Mouse (Mus musculus): ENCODE measurements around the gene Zfp341. TPM values are rescaled to one million over a fixed set of nuclear protein-coding genes. Genes with fewer than 3 reads are reported as not detected.

Gene Zfp341
- polyA plus RNA-seq (2012; rRNA removed; ENCODE audit: low replicate concordance): 6.2 and 7.6 TPM in 2 replicates

DNA sequence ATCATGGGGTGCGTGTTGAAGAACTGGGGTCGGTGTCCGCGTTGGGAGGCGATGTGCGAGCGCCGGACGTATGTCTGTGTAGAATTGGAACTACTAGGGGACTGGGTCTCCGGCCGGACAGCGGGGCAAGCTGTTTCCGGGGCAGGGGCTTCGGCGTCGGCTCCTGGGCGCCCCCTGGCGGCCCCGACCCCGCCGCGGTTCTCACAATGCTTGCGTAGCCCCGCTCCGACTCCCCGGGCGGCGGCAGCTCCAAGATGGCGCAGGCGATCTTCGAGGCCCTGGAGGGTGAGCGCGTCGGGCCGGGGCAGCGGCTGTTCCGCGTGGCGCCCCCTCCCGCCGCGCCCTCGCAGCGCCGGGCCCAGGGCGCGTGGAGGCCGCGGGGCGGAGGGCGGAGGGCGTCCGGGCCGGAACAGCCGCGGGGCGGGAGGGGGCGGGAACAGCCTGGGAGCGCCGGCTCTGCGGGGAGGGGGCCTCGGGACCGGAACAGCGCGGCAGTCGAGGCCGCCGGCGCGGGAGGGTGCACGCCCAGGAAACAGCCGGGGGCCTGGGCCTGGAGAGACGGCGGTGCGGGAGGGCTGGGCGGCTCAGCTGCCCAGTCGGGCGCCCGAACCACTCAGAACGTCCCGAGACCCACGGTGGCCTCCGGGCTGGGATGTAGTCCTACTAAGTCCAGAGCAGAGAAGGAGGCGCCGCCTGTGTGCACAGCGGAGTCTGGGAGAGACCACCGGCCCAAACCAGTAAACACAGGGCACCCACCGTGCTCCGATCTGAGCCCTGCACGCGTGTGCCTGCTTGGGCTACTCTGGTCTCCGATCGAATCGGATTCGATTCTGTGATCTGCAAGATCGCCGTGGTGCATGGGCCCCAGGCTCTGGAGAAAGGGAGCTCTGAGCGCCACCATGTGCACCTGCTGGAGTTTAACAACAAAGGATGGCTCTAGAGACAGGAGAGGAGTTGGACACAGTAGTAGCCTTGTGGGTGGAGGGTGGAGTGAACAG lies at the start of gene Zfp341, which contains the start of gene 4930519P11Rik:
TSS of gene Zfp341 (plus strand) at position 180 of the 998 bp plus-strand sequence.
TSS of gene 4930519P11Rik (minus strand) at position 320 of the 998 bp plus-strand sequence.

DNA sequence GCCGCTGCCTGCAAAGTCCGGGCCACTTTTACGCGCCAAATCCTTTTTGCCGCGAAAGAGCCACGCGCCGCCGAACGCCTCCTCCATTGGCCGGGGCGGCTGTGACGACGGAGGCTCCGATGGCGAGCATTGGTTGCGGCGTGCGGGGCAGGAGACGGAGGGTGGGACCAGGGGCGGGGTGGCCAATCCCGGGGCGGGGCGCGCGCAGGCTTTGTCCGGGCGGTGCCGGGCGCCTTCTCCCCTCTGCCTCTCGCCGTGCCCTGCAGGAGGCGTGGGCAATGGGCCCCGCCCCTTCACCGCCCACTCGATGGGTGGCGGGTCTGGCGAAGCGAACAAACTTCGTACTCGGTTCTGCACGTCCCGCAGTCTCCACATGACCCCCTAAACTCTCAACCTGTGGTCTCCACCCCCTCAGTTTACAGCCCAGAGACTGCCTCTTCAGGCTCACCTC lies 43.2 kb upstream of the Zfp341 start, which contains the start of gene E2f1:
TSS of gene E2f1 (minus strand) at position 57 of the 451 bp plus-strand sequence.

DNA sequence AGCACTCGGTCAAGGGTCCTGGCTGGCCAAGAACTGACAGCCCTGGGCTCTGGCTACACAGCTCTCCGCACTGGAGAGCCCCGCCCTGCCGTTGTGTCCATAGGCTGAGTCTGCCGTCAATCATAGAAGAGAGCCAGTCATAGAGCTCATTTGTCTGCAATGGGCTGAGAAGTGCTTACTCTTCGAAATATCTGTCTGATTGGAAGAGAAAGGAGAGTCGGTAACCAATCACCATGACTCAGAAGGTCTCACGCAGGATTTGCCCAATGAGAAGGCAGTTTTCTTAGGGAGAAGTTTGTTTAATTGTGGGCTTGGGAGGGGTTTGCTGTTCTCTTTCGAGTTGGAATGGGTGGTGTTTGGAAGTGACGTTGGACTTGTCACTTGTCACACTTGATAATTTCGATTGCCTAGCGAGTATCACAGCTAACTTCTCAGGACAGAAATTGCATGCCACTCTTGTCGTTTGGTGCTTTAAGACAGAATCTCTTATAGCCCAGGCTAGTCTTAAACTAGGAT lies 9.4 kb upstream of the Zfp341 start, which contains the start of gene Pxmp4:
TSS of gene Pxmp4 (minus strand) at position 71 of the 516 bp plus-strand sequence.

DNA sequence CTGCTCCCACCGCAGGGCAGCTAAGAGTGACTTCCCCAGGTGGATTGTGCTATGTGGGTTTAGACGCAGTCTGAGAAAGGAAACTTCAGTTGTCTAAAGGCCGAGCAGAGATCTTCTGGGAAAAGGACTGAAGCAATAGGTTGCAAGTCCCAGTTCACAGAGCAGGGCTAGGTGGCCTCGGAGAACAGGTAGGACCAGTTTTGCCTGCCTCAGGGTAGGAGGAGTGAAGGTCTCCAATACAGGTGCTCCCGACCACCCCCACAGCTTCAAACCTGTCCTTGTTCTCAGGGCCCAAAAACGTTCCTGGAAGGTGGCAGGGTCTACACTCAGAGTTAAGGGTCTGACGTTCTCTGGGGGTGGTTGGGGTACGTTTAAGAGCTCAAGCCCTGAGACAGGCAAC lies 38.3 kb downstream of the Zfp341 start, which contains the start of gene Chmp4b:
TSS of gene Chmp4b (plus strand) at position 343 of the 400 bp plus-strand sequence.

Other genes starting within 250 kb of the Zfp341 start
- 5.8 and 12.7 TPM in 2 replicates for gene Cdk5rap1, start 240.3 kb upstream of the Zfp341 start, polyA plus RNA-seq (2012; rRNA removed; ENCODE audit: low replicate concordance)
- gene Snta1, start 205.2 kb upstream of the Zfp341 start, polyA plus RNA-seq (2012; rRNA removed; ENCODE audit: low replicate concordance): 30.3 and 42.6 TPM in 2 replicates
- gene Cbfa2t2, start 176.8 kb upstream of the Zfp341 start, polyA plus RNA-seq (2012; rRNA removed; ENCODE audit: low replicate concordance): 10.9 and 12.3 TPM in 2 replicates
- 0.45 and 2.6 TPM in 2 replicates for gene 1700003F12Rik, start 66.2 kb upstream of the Zfp341 start, polyA plus RNA-seq (2012; rRNA removed; ENCODE audit: low replicate concordance)
- 0.14 TPM in 1 of 2 replicates, not detected in the other for gene Actl10, start 61.5 kb upstream of the Zfp341 start, polyA plus RNA-seq (2012; rRNA removed; ENCODE audit: low replicate concordance)
- gene Necab3, start 54.4 kb upstream of the Zfp341 start, polyA plus RNA-seq (2012; rRNA removed; ENCODE audit: low replicate concordance): 4.3 and 5.1 TPM in 2 replicates
- gene E2f1, start 43.4 kb upstream of the Zfp341 start, polyA plus RNA-seq (2012; rRNA removed; ENCODE audit: low replicate concordance): 5.8 and 8.5 TPM in 2 replicates
- 72.3 and 84.3 TPM in 2 replicates for gene Pxmp4, start 9.6 kb upstream of the Zfp341 start, polyA plus RNA-seq (2012; rRNA removed; ENCODE audit: low replicate concordance)
- 1.5 and 2.1 TPM in 2 replicates for gene 4930519P11Rik, start 140 bp downstream of the Zfp341 start, polyA plus RNA-seq (2012; rRNA removed; ENCODE audit: low replicate concordance)
- gene Chmp4b, start 38.4 kb downstream of the Zfp341 start, polyA plus RNA-seq (2012; rRNA removed; ENCODE audit: low replicate concordance): 63.7 and 64.4 TPM in 2 replicates
- not detected in 2 replicates for gene Gm14214, start 156.7 kb downstream of the Zfp341 start, polyA plus RNA-seq (2012; rRNA removed; ENCODE audit: low replicate concordance)
- 137 and 220 TPM in 2 replicates for gene Raly, start 177.8 kb downstream of the Zfp341 start, polyA plus RNA-seq (2012; rRNA removed; ENCODE audit: low replicate concordance)
- 0.60 TPM in 1 of 2 replicates, not detected in the other for gene a, start 178.1 kb downstream of the Zfp341 start, polyA plus RNA-seq (2012; rRNA removed; ENCODE audit: low replicate concordance)

Measured in mammary gland, adult 2 months (tissue).